Mouse (Mus musculus): ENCODE measurements around the gene Lmtk2. TPM values are rescaled to one million over a fixed set of nuclear protein-coding genes. Genes with fewer than 3 reads are reported as not detected.

The Lmtk2 gene
- polyA plus RNA-seq (2014; fragmentation: Nextera tagmentation; extraction: Ambion mirVana) = 4.7 and 4.8 TPM in 2 replicates

GRCm38 (mm10) chr5:144100149-144100935 is at the start of gene Lmtk2:
Gene Lmtk2, plus strand, starts transcription at chr5:144100436.
- Histone ChIP-seq H3K27ac (ENCODE audit: low read depth, low read length) (peak within 1 kb of the TSS; percentile 68), H3K4me3 (ENCODE audit: low read depth, low read length) (peak within 1 kb of the TSS; percentile 99), H3K4me2 (peak within 1 kb of the TSS; percentile 66), H3K4me1 (ENCODE audit: control insufficient read depth, insufficient read depth, low read length) (peaks cover 6% of the 10 kb centered on the region; the same call in 1 of the 2 replicates), H3K9ac (ENCODE audit: low read length) (peak within 1 kb of the TSS; percentile 94), H3K27me3 (ENCODE audit: control insufficient read depth, insufficient read depth, low read length) (no peaks in the 10 kb centered on the region), H3K9me3 (ENCODE audit: control insufficient read depth, low read length) (no peaks in the 10 kb centered on the region), H3K36me3 (ENCODE audit: control insufficient read depth, insufficient read depth, low read length) (no peaks in the 10 kb centered on the region)
- under 1% methylated on average over 89 of the region's 90 CpGs for WGBS
- ATAC-seq (ENCODE audit: low FRiP score) (peak; percentile 100), DNase-seq (ENCODE audit: low spot score, missing footprints) (peak; percentile 98)

GRCm38 (mm10) chr5:144051268-144051667 is 49.0 kb upstream of the Lmtk2 start:
- H3K9ac ChIP-seq (ENCODE audit: low read length) = no peak overlapping the region
- no peaks in the 10 kb centered on the region for H3K36me3 ChIP-seq (ENCODE audit: control insufficient read depth, insufficient read depth, low read length)
- H3K4me3 ChIP-seq (ENCODE audit: low read depth, low read length) = no peak overlapping the region
- H3K27ac ChIP-seq (ENCODE audit: low read depth, low read length) = no peak overlapping the region
- no peak overlapping the region for H3K4me2 ChIP-seq
- H3K9me3 ChIP-seq (ENCODE audit: control insufficient read depth, low read length) = no peaks in the 10 kb centered on the region
- no peak for DNase-seq (ENCODE audit: low spot score, missing footprints)
- no peaks in the 10 kb centered on the region for H3K4me1 ChIP-seq (ENCODE audit: control insufficient read depth, insufficient read depth, low read length)
- H3K27me3 ChIP-seq (ENCODE audit: control insufficient read depth, insufficient read depth, low read length) = no peaks in the 10 kb centered on the region
- ATAC-seq (ENCODE audit: low FRiP score) = no peak

GRCm38 (mm10) chr5:144053450-144053849 is 46.8 kb upstream of the Lmtk2 start:
- Histone ChIP-seq H3K9me3 (ENCODE audit: control insufficient read depth, low read length) (no peaks in the 10 kb centered on the region), H3K27me3 (ENCODE audit: control insufficient read depth, insufficient read depth, low read length) (no peaks in the 10 kb centered on the region), H3K4me2 (no peak overlapping the region), H3K36me3 (ENCODE audit: control insufficient read depth, insufficient read depth, low read length) (no peaks in the 10 kb centered on the region), H3K4me3 (ENCODE audit: low read depth, low read length) (no peak overlapping the region), H3K4me1 (ENCODE audit: control insufficient read depth, insufficient read depth, low read length) (no peaks in the 10 kb centered on the region), H3K27ac (ENCODE audit: low read depth, low read length) (no peak overlapping the region), H3K9ac (ENCODE audit: low read length) (no peak overlapping the region)
- no peak for ATAC-seq (ENCODE audit: low FRiP score)
- DNase-seq (ENCODE audit: low spot score, missing footprints) = no peak
- WGBS = 47% methylated on average over 3 of the region's 3 CpGs

GRCm38 (mm10) chr5:144054340-144054739 is 45.9 kb upstream of the Lmtk2 start:
- no peaks in the 10 kb centered on the region for H3K36me3 ChIP-seq (ENCODE audit: control insufficient read depth, insufficient read depth, low read length)
- 87% methylated on average over 6 of the region's 6 CpGs for WGBS

GRCm38 (mm10) chr5:144064093-144064492 is 36.1 kb upstream of the Lmtk2 start:
- Histone ChIP-seq H3K27me3 (ENCODE audit: control insufficient read depth, insufficient read depth, low read length) (no peaks in the 10 kb centered on the region), H3K27ac (ENCODE audit: low read depth, low read length) (no peak overlapping the region), H3K4me3 (ENCODE audit: low read depth, low read length) (no peak overlapping the region), H3K4me2 (no peak overlapping the region), H3K36me3 (ENCODE audit: control insufficient read depth, insufficient read depth, low read length) (no peaks in the 10 kb centered on the region), H3K9ac (ENCODE audit: low read length) (no peak overlapping the region), H3K9me3 (ENCODE audit: control insufficient read depth, low read length) (no peaks in the 10 kb centered on the region), H3K4me1 (ENCODE audit: control insufficient read depth, insufficient read depth, low read length) (no peaks in the 10 kb centered on the region)
- ATAC-seq (ENCODE audit: low FRiP score) = no peak
- DNase-seq (ENCODE audit: low spot score, missing footprints) = no peak
- WGBS = 64% methylated on average over 5 of the region's 5 CpGs

More at GRCm38 (mm10) chr5:144054340-144054739, 45.9 kb upstream of the Lmtk2 start:
- Histone ChIP-seq H3K4me1 (ENCODE audit: control insufficient read depth, insufficient read depth, low read length) (no peaks in the 10 kb centered on the region), H3K27ac (ENCODE audit: low read depth, low read length) (no peak overlapping the region), H3K4me2 (no peak overlapping the region), H3K4me3 (ENCODE audit: low read depth, low read length) (no peak overlapping the region), H3K9me3 (ENCODE audit: control insufficient read depth, low read length) (no peaks in the 10 kb centered on the region), H3K9ac (ENCODE audit: low read length) (no peak overlapping the region), H3K27me3 (ENCODE audit: control insufficient read depth, insufficient read depth, low read length) (no peaks in the 10 kb centered on the region)
- ATAC-seq (ENCODE audit: low FRiP score) (no peak), DNase-seq (ENCODE audit: low spot score, missing footprints) (no peak)

- no peaks in the 10 kb centered on the region for H3K4me1 ChIP-seq (ENCODE audit: control insufficient read depth, insufficient read depth, low read length)
- H3K27me3 ChIP-seq (ENCODE audit: control insufficient read depth, insufficient read depth, low read length) = no peaks in the 10 kb centered on the region
- no peak for DNase-seq (ENCODE audit: low spot score, missing footprints)
- no peak overlapping the region for H3K27ac ChIP-seq (ENCODE audit: low read depth, low read length)
- WGBS = 91% methylated on average over 2 of the region's 2 CpGs
- H3K9ac ChIP-seq (ENCODE audit: low read length) = no peak overlapping the region
- H3K36me3 ChIP-seq (ENCODE audit: control insufficient read depth, insufficient read depth, low read length) = no peaks in the 10 kb centered on the region
- ATAC-seq (ENCODE audit: low FRiP score) = no peak
- no peak overlapping the region for H3K4me2 ChIP-seq
- no peaks in the 10 kb centered on the region for H3K9me3 ChIP-seq (ENCODE audit: control insufficient read depth, low read length)
- H3K4me3 ChIP-seq (ENCODE audit: low read depth, low read length) = no peak overlapping the region
These were observed 34.2 kb upstream of the Lmtk2 start for GRCm38 (mm10) chr5:144066036-144066435.

- H3K9ac ChIP-seq (ENCODE audit: low read length) = no peak overlapping the region
- ATAC-seq (ENCODE audit: low FRiP score) = no peak
- H3K27me3 ChIP-seq (ENCODE audit: control insufficient read depth, insufficient read depth, low read length) = no peaks in the 10 kb centered on the region
- no peaks in the 10 kb centered on the region for H3K9me3 ChIP-seq (ENCODE audit: control insufficient read depth, low read length)
- no peaks in the 10 kb centered on the region for H3K36me3 ChIP-seq (ENCODE audit: control insufficient read depth, insufficient read depth, low read length)
- H3K4me2 ChIP-seq = no peak overlapping the region
- H3K27ac ChIP-seq (ENCODE audit: low read depth, low read length) = no peak overlapping the region
- H3K4me3 ChIP-seq (ENCODE audit: low read depth, low read length) = no peak overlapping the region
- WGBS = 96% methylated on average over 1 of the region's 1 CpGs
- H3K4me1 ChIP-seq (ENCODE audit: control insufficient read depth, insufficient read depth, low read length) = no peaks in the 10 kb centered on the region
- no peak for DNase-seq (ENCODE audit: low spot score, missing footprints)
These were observed 30.2 kb upstream of the Lmtk2 start for GRCm38 (mm10) chr5:144070064-144070463.

GRCm38 (mm10) chr5:144071249-144071648 is 29.0 kb upstream of the Lmtk2 start:
- no peaks in the 10 kb centered on the region for H3K36me3 ChIP-seq (ENCODE audit: control insufficient read depth, insufficient read depth, low read length)
- WGBS = 41% methylated on average over 1 of the region's 1 CpGs
- no peak overlapping the region for H3K4me3 ChIP-seq (ENCODE audit: low read depth, low read length)
- no peak for DNase-seq (ENCODE audit: low spot score, missing footprints)
- ATAC-seq (ENCODE audit: low FRiP score) = no peak
- H3K27ac ChIP-seq (ENCODE audit: low read depth, low read length) = no peak overlapping the region
- H3K9me3 ChIP-seq (ENCODE audit: control insufficient read depth, low read length) = no peaks in the 10 kb centered on the region
- no peaks in the 10 kb centered on the region for H3K27me3 ChIP-seq (ENCODE audit: control insufficient read depth, insufficient read depth, low read length)
- no peak overlapping the region for H3K9ac ChIP-seq (ENCODE audit: low read length)
- H3K4me2 ChIP-seq = no peak overlapping the region
- H3K4me1 ChIP-seq (ENCODE audit: control insufficient read depth, insufficient read depth, low read length) = no peaks in the 10 kb centered on the region

GRCm38 (mm10) chr5:144077541-144077940 is 22.7 kb upstream of the Lmtk2 start:
- no peak for ATAC-seq (ENCODE audit: low FRiP score)
- WGBS = 73% methylated on average over 1 of the region's 1 CpGs

More at GRCm38 (mm10) chr5:144077541-144077940, 22.7 kb upstream of the Lmtk2 start:
- H3K36me3 ChIP-seq (ENCODE audit: control insufficient read depth, insufficient read depth, low read length) = no peaks in the 10 kb centered on the region
- H3K4me1 ChIP-seq (ENCODE audit: control insufficient read depth, insufficient read depth, low read length) = no peaks in the 10 kb centered on the region
- no peaks in the 10 kb centered on the region for H3K27me3 ChIP-seq (ENCODE audit: control insufficient read depth, insufficient read depth, low read length)
- H3K4me2 ChIP-seq = no peak overlapping the region
- H3K4me3 ChIP-seq (ENCODE audit: low read depth, low read length) = no peak overlapping the region
- H3K27ac ChIP-seq (ENCODE audit: low read depth, low read length) = no peak overlapping the region
- DNase-seq (ENCODE audit: low spot score, missing footprints) = no peak
- H3K9me3 ChIP-seq (ENCODE audit: control insufficient read depth, low read length) = no peaks in the 10 kb centered on the region
- H3K9ac ChIP-seq (ENCODE audit: low read length) = no peak overlapping the region
